Mouse (Mus musculus): ENCODE measurements around the gene Etv3. TPM values are rescaled to one million over a fixed set of nuclear protein-coding genes. Genes with fewer than 3 reads are reported as not detected.
"Not testable (repeated sequence)": the region's sequence is repeated elsewhere in the genome, so short reads cannot be mapped to it uniquely, and the experiment has no call there.

Etv3 gene
- polyA plus RNA-seq, 1 experiment from 2014 or later, result 8.6 TPM

DNA sequence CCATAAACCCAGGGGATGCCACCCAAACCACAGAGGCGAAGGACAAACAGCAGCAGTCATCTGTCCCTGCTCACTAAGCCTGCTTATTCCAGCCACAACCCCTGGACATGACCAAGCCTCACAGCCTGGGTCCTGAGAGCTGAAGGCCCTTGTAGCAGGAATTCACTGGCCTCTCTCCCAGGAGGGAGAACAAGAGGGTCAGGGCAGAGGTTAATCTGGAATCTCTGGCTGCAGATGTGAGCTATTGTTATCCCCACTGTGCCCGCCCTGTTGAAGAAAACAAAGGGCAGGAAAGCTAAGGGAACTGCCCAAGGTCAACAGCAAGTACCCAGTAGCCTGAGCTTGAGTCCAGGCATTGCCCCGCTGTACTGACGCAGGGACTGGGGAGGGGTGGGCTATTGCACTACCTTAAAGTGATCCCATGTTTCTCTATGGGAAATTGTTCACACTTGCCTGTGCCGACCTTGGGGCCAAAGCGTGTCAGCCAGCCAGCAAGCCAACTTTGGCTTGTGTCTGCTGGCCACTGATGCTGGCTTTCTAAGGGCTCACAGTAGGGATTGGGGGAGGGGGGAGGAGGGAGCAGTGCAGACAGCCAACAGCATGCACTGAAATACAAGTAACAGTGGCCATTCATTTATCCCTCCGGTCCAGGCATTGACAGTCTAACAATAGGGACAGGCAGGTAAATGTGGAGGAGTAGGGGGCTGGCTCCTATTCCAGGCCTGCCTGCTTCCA lies 17.4 kb downstream of the Etv3 start:
- H3K4me3 ChIP-seq (ENCODE audit: low read depth, low read length), result no peak overlapping the region
- H3K27me3 ChIP-seq (ENCODE audit: control insufficient read depth, insufficient read depth, low read length), result no peaks in the 10 kb centered on the region
- WGBS, result 46% methylated on average over 7 of the region's 7 CpGs
- no peaks in the 10 kb centered on the region for H3K36me3 ChIP-seq (ENCODE audit: control insufficient read depth, insufficient read depth, low read length)
- H3K4me1 ChIP-seq (ENCODE audit: control insufficient read depth, insufficient read depth, low read length), result peaks cover 14% of the 10 kb centered on the region
- no peak overlapping the region for H3K4me2 ChIP-seq (ENCODE audit: low read depth)
- DNase-seq (ENCODE audit: low spot score), result no peak
- no peak overlapping the region for H3K9ac ChIP-seq (ENCODE audit: low read length)
- no peak overlapping the region for H3K27ac ChIP-seq (ENCODE audit: low read depth, low read length)
- no peaks in the 10 kb centered on the region for H3K9me3 ChIP-seq (ENCODE audit: control insufficient read depth, low read length)
- ATAC-seq (ENCODE audit: insufficient read depth, low FRiP score, low TSS enrichment), result no peak

DNA sequence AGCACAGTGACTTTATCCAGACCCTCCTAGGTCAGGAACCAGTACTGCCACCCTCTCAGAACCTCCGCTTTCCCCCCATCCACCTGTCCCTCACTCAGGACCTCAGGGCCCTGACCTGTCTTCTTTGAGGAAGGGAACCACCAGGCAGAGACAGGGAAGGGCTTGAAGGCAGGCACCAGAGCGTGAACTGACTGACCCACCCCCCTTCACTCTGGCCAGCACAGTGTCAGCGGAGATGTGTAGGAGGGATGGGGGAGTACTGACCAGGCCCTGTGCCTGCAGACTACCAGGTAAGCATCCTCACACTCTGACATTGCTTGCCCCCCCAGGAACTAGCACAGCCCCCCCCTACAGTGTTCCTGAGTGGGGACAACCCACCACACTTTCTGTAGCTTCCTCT lies 20.3 kb downstream of the Etv3 start:
- Histone ChIP-seq H3K9me3 (ENCODE audit: control insufficient read depth, low read length) (no peaks in the 10 kb centered on the region), H3K4me3 (ENCODE audit: low read depth, low read length) (no peak overlapping the region), H3K4me1 (ENCODE audit: control insufficient read depth, insufficient read depth, low read length) (peaks cover 17% of the 10 kb centered on the region), H3K36me3 (ENCODE audit: control insufficient read depth, insufficient read depth, low read length) (no peaks in the 10 kb centered on the region), H3K9ac (ENCODE audit: low read length) (no peak overlapping the region; the same call in 1 of the 2 replicates), H3K27me3 (ENCODE audit: control insufficient read depth, insufficient read depth, low read length) (no peaks in the 10 kb centered on the region), H3K27ac (ENCODE audit: low read depth, low read length) (no peak overlapping the region), H3K4me2 (ENCODE audit: low read depth) (no peak overlapping the region)
- DNase-seq (ENCODE audit: low spot score) (no peak), ATAC-seq (ENCODE audit: insufficient read depth, low FRiP score, low TSS enrichment) (no peak)
- 77% methylated on average over 3 of the region's 3 CpGs for WGBS

DNA sequence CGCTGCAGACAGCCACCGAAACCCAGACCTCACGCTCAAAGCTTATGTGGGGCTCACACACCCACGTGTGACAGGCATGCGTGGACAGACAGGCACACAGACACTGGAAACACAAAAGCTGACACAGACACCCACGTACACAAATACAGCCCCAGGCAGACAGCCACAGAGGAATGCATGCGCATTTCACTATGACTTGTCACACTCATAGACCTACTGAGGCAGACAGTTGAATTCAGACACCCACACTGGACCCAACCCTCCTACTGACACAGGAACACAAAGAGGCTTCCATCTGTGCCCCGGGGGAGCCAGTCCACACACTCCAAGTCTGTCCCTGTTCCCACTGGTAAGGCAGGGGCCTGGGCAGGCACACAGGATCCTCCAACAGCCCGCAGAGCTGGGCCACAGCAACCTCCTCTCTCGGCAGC lies 21.1 kb downstream of the Etv3 start:
- Histone ChIP-seq H3K9ac (ENCODE audit: low read length) (no peak overlapping the region), H3K4me2 (ENCODE audit: low read depth) (no peak overlapping the region), H3K9me3 (ENCODE audit: control insufficient read depth, low read length) (no peaks in the 10 kb centered on the region), H3K27me3 (ENCODE audit: control insufficient read depth, insufficient read depth, low read length) (no peaks in the 10 kb centered on the region), H3K27ac (ENCODE audit: low read depth, low read length) (no peak overlapping the region), H3K36me3 (ENCODE audit: control insufficient read depth, insufficient read depth, low read length) (no peaks in the 10 kb centered on the region), H3K4me1 (ENCODE audit: control insufficient read depth, insufficient read depth, low read length) (peaks cover 16% of the 10 kb centered on the region), H3K4me3 (ENCODE audit: low read depth, low read length) (no peak overlapping the region)
- ATAC-seq (ENCODE audit: insufficient read depth, low FRiP score, low TSS enrichment) (no peak), DNase-seq (ENCODE audit: low spot score) (no peak)
- WGBS, result 77% methylated on average over 10 of the region's 10 CpGs

DNA sequence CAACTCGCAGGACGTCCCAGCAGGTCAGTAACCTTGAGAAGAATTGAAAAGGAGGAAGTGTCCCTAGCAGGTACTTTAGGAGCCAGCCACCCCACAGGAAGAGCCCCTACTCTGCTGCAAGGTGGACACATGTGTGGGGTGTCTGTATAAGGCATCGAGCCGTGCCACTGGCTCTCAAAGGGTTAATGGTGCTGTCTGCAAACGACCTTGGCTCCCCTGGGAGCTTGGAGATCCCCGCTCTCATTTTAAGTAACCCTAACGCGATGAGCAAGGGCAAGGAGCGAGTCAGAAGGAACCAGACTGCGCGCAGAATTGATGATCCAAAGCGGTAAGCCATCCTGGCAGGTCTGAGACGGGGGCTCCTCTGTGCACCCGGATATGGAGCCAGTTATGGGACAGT lies 24.7 kb downstream of the Etv3 start:
- ATAC-seq (ENCODE audit: insufficient read depth, low FRiP score, low TSS enrichment), result no peak
- H3K9me3 ChIP-seq (ENCODE audit: control insufficient read depth, low read length), result no peaks in the 10 kb centered on the region
- 0 out of 2 replicates have a peak, but pooled peaks cover 2% of the 10 kb centered on the region for H3K27me3 ChIP-seq (ENCODE audit: control insufficient read depth, insufficient read depth, low read length)
- 27% methylated on average over 14 of the region's 14 CpGs for WGBS
- 0 out of 2 replicates have a peak overlapping the region, but pooled peaks have one; percentile 18 for H3K9ac ChIP-seq (ENCODE audit: low read length)
- DNase-seq (ENCODE audit: low spot score), result no peak
- no peaks in the 10 kb centered on the region for H3K36me3 ChIP-seq (ENCODE audit: control insufficient read depth, insufficient read depth, low read length)
- no peak overlapping the region for H3K4me3 ChIP-seq (ENCODE audit: low read depth, low read length)
- peaks cover 4% of the 10 kb centered on the region; the same call in 1 of the 2 replicates for H3K4me1 ChIP-seq (ENCODE audit: control insufficient read depth, insufficient read depth, low read length)
- no peak overlapping the region for H3K4me2 ChIP-seq (ENCODE audit: low read depth)
- no peak overlapping the region for H3K27ac ChIP-seq (ENCODE audit: low read depth, low read length)

DNA sequence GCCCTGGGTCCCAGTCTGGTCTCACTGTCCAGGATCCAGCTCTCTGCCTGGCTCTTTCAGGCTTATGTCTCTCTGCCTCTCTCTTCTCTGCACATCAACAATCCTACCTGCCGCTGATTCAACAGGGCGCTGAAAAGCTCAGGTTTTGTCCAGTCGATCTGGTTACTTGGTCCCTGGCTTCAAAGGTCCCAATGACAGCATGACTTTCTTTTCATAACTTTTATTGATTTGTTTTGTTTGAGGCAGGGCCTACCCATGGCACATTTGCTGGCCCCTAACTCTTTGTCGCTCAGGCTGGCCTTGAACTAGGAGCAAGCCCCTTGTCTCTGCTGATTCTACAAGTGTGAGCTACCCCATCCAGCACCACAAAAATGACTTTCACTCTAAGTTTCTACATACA lies 27.1 kb downstream of the Etv3 start:
- DNase-seq (ENCODE audit: low spot score) (no peak), ATAC-seq (ENCODE audit: insufficient read depth, low FRiP score, low TSS enrichment) (no peak)
- H3K4me3 ChIP-seq (ENCODE audit: low read depth, low read length), result no peak overlapping the region
- H3K36me3 ChIP-seq (ENCODE audit: control insufficient read depth, insufficient read depth, low read length), result no peaks in the 10 kb centered on the region
- no peaks in the 10 kb centered on the region for H3K9me3 ChIP-seq (ENCODE audit: control insufficient read depth, low read length)
- WGBS, result 89% methylated on average over 4 of the region's 4 CpGs
- H3K9ac ChIP-seq (ENCODE audit: low read length), result no peak overlapping the region
- H3K27me3 ChIP-seq (ENCODE audit: control insufficient read depth, insufficient read depth, low read length), result 0 out of 2 replicates have a peak, but pooled peaks cover 2% of the 10 kb centered on the region
- peaks cover 4% of the 10 kb centered on the region; the same call in 1 of the 2 replicates for H3K4me1 ChIP-seq (ENCODE audit: control insufficient read depth, insufficient read depth, low read length)
- H3K4me2 ChIP-seq (ENCODE audit: low read depth), result no peak overlapping the region
- H3K27ac ChIP-seq (ENCODE audit: low read depth, low read length), result no peak overlapping the region

DNA sequence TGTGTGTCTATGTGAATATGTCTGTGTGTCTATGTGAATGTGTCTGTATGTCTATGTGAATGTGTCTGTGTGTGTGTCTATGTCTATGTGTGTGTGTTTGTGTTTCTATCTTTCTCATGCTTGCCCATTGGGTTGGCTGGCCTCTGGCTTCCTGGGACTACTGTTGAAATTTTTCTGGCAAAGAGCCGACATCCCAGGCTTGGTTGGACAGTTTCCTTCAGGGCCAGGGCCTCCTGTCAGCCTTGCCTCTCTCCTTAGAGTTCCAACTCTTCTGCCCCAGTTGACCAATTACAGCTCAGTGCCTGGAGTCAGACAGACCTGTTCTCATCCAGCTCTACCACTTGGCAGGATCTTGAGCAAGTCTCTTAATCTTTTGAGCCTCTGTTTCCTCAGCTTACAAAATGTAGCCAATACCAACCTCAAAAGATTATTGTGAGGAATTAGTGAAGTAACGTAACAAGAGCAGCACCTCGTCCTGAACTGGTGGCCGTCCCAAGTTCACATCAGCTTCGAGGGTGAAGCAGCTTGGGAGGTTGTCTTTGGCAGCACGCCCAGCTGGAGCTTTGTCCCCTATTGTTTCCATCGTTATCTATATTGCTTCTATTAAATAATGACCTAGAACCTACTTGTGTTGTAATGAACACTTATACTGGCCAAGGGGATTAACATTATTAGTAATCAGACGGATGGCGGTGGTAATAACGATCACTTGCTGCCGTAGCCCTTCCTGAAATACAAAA lies 28.2 kb downstream of the Etv3 start:
- Histone ChIP-seq H3K27ac (ENCODE audit: low read depth, low read length) (no peak overlapping the region), H3K4me2 (ENCODE audit: low read depth) (no peak overlapping the region), H3K9me3 (ENCODE audit: control insufficient read depth, low read length) (no peaks in the 10 kb centered on the region), H3K4me3 (ENCODE audit: low read depth, low read length) (no peak overlapping the region), H3K4me1 (ENCODE audit: control insufficient read depth, insufficient read depth, low read length) (peaks cover 4% of the 10 kb centered on the region; the same call in 1 of the 2 replicates), H3K27me3 (ENCODE audit: control insufficient read depth, insufficient read depth, low read length) (0 out of 2 replicates have a peak, but pooled peaks cover 2% of the 10 kb centered on the region), H3K36me3 (ENCODE audit: control insufficient read depth, insufficient read depth, low read length) (no peaks in the 10 kb centered on the region), H3K9ac (ENCODE audit: low read length) (no peak overlapping the region)
- DNase-seq (ENCODE audit: low spot score) (no peak), ATAC-seq (ENCODE audit: insufficient read depth, low FRiP score, low TSS enrichment) (no peak)
- 88% methylated on average over 11 of the region's 11 CpGs for WGBS

DNA sequence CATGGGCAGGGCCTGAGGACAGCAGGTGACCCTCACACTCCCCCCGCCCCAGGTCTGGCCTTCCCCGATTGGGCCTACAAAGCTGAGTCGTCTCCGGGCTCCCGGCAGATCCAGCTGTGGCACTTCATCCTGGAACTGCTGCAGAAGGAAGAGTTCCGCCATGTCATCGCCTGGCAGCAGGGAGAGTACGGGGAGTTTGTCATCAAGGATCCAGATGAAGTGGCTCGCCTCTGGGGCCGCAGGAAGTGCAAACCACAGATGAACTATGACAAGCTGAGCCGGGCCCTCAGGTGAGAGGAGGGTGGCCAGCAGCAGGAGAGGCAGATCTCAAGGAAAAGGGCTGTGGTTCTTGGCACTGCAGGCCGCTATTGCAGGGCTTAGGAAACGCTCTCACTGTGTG lies 29.7 kb downstream of the Etv3 start:
- ATAC-seq (ENCODE audit: insufficient read depth, low FRiP score, low TSS enrichment); DNase-seq (ENCODE audit: low spot score); H3K27ac ChIP-seq (ENCODE audit: low read depth, low read length); H3K4me3 ChIP-seq (ENCODE audit: low read depth, low read length); H3K4me1 ChIP-seq (ENCODE audit: control insufficient read depth, insufficient read depth, low read length); H3K4me2 ChIP-seq (ENCODE audit: low read depth); H3K9ac ChIP-seq (ENCODE audit: low read length); H3K27me3 ChIP-seq (ENCODE audit: control insufficient read depth, insufficient read depth, low read length); H3K9me3 ChIP-seq (ENCODE audit: control insufficient read depth, low read length); H3K36me3 ChIP-seq (ENCODE audit: control insufficient read depth, insufficient read depth, low read length): not testable (repeated sequence)
- WGBS, result 86% methylated on average over 10 of the region's 13 CpGs

DNA sequence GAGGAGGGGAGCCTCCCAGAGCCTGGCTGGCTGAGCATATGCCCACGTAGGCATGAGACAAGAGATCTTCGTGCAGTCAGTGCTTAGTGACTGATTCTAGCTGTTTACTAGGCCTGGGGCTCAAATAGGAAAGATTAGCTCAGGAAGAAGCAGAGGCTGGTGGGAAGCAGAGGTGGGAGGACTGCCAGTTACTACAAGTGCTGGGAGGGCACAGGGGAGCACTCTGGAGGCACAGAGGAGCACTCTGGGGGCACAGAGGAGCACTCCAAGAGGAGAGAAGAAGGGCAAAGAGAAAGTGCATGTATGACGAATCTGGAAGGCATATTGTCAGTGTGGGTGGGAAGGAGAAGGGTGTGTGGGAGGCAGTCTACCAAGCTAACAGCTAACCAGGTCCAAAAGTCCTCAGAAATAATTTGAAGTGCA lies 30.9 kb downstream of the Etv3 start:
- ATAC-seq (ENCODE audit: insufficient read depth, low FRiP score, low TSS enrichment) (no peak), DNase-seq (ENCODE audit: low spot score) (no peak)
- Histone ChIP-seq H3K36me3 (ENCODE audit: control insufficient read depth, insufficient read depth, low read length) (no peaks in the 10 kb centered on the region), H3K4me3 (ENCODE audit: low read depth, low read length) (no peak overlapping the region), H3K4me2 (ENCODE audit: low read depth) (no peak overlapping the region), H3K27ac (ENCODE audit: low read depth, low read length) (no peak overlapping the region), H3K4me1 (ENCODE audit: control insufficient read depth, insufficient read depth, low read length) (no peaks in the 10 kb centered on the region), H3K27me3 (ENCODE audit: control insufficient read depth, insufficient read depth, low read length) (0 out of 2 replicates have a peak, but pooled peaks cover 2% of the 10 kb centered on the region), H3K9me3 (ENCODE audit: control insufficient read depth, low read length) (no peaks in the 10 kb centered on the region), H3K9ac (ENCODE audit: low read length) (no peak overlapping the region)
- WGBS, result 67% methylated on average over 3 of the region's 3 CpGs
